Mouse (Mus musculus): ENCODE measurements around the gene Farp1.
"Not testable (repeated sequence)": the region's sequence is repeated elsewhere in the genome, so short reads cannot be mapped to it uniquely, and the experiment has no call there.

Gene Farp1

DNA sequence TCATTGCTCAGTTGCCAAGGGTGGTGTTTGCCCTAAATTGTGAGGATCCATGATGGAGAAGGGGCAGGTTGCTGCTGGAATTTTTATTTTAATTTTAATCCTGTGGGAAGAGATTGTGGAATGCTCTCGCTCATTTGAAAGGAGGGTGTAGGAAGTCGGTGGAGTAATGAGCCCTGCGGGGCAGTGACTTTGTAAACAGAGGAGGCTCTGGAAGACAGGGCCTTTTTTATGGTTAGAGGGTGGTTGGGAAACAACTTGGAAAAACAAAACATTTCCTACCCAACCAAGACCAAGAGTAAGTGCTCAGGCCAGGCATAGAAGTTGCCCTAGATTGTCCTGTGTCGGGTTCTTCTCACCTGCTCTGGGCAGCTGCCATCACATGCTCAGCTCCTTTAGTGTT lies 146.8 kb downstream of the Farp1 start:
- DNase-seq (ENCODE audit: low read depth, low spot score): no peak

DNA sequence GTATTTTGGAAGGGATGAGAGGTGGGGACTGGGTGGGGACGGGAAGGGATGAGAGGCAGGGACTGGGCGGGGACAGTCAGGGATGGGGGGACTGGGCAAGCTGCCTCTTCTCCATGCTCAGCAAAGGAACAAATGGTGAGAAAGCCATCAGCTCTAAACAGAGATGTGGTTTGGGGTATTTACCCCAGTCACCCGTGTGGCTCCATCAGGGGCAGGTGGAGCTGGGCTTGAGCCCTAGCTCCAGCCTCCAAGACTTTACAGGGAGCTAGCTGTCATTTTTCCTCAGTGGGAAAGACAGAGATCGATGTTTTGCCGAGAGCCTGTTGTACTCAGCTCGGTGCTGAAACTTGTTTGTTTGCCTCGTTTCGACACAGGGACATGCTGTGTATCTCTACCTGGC lies 148.0 kb downstream of the Farp1 start:
- DNase-seq (ENCODE audit: low read depth, low spot score): no peak

DNA sequence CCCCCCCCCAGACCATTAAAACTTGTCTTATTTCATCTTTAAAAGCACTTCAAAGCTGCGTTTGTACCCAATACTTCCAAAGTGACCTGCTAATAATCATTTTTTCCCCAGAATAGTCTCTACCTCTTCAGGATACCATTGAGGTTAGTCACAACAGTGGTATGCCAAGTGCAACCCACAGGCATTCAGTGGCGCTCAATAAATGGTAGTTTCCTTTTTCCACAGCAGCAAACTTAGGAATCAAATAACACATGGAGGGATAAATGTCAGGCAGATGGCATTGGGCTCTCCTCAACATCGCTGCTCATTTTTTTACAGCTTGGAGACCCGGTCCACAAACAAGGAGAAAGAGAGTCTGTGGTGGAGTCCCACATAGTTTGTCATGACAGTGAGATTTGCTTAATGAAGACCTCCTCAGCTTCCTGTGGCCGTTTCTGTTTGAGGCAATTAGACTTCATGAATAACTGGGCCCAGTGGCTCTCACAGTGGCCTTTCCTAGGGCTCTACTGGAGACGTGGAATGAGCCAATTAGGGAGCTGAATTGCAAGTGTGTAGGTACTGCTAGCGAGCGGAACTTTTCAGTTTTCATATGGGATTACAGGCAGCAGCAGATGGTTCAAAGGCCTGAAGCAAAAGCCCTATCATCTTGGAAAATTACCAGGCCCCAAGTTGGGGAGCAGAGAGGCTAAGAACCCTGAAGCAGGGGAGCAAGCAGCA lies 148.6 kb downstream of the Farp1 start:
- DNase-seq (ENCODE audit: low read depth, low spot score): no peak

DNA sequence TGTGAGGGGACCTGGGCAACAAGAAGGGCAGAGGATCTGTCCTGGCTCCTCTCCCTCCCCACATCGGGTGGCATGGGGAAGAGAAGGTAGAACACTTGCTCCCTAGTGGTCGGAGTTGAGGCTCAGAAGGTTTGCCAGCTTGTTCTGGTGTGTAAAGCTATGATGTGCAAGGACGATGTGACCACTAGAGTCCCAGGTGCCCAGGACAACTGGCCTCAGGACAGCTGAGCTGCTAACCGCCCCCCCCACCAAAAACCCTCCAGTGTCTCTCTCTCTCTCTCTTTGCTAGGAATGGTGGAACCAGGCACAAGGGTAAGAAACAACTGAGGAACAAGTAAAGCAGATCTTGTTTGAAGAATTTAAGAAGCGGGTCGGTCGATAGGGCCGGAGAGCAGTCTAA lies 149.4 kb downstream of the Farp1 start:
- no peak for DNase-seq (ENCODE audit: low read depth, low spot score)

DNA sequence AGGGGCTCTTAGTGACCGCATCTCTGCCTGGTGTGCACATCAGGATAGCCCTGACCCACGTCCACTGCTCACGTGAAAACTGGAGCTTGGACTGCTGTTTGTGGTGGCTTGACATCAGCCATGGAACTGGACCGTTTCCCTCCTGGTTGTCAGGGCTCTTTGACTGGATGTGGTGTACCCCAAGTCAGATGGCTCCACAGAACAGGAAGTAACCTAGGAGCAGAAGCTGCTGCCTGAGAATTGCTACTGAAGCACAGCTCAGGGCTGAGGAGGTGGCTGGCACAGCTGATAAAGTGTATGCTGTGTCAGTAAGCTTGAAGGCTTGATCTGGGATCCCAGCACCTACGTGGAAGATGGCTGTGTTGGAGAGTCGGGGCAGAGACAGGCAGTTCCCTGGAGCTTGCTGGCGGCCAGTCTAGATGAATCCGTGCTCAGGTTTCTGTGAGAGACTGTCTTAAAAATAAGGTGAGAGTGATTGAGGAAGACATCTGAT lies 151.4 kb downstream of the Farp1 start:
- peak; percentile 55 for DNase-seq (ENCODE audit: low read depth, low spot score)

DNA sequence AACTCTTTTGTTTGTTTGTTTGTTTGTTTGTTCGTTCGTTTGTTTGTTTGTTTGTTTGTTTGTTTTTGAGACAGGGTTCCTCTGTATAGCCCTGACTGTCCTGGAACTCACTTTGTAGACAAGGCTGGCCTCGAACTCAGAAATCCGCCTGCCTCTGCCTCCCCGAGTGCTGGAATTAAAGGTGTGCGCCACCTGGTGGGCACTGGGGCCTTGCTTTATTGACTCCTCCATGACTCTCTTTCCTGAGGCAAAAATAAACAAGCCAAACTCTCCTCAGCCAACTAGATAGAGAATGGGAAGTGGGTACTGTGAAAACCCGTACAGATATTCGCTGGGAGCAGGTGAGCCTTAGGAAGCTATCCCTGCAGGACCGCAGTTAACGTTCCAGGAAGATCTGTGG lies 154.8 kb downstream of the Farp1 start:
- not testable (repeated sequence) for DNase-seq (ENCODE audit: low read depth, low spot score)

DNA sequence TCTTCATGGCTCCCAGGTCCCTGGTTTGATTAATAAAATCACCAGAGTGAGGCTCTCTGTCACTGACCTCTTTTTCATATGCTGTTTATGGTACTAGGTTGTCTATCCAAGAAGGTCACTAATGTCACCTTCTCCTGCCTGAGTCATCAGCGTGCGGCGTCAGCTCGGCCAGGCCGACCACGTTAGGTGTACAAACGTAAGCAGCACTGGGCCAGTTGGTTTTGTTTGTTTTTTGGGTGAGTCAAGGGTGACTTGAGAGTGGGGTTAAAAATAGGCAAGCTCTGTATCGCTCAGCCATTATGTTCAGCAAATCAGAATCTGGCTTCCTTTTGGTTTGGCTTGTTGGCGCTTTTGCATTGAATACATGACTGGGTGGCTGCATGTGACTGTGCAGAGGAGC lies 155.4 kb downstream of the Farp1 start:
- DNase-seq (ENCODE audit: low read depth, low spot score): no peak

DNA sequence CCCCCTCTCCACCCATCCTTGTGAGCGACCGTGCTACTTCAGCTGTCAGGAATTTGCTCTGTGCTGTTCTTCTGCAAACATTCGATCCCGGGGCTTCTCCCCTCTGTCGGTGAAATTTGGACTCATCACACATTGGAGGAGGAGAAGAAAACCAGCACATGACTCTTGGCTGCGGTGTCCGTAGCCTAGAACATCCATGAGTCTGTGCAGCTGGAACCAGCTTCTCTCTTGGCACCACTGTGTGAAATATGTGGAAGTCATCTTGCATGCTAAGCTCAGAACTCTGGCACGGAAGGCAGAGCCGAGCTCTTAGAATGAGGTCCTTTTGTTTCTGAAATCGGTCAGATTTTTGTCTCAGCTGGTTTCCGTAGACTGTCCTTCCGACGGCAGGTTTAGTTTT lies 156.7 kb downstream of the Farp1 start:
- DNase-seq (ENCODE audit: low read depth, low spot score): peak; percentile 71

DNA sequence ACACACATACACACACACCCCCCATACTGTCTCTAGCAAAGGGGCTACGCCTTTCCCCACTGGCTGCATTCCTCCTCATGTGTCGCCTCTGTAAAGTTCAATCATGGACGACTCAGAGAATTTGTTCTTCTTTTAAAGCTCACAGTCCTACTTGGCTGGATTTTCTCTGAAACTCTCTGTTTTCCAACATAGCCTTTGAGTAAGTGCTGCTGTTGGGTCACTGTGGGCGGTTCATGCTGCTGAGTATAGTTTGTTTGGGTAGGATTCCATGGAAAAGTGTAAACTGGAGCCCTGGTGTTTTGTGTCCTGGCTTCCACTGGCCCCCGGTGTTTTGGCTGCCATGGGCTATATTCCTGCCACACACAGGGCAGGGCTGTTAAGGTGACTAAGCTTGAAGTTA lies 157.4 kb downstream of the Farp1 start:
- DNase-seq (ENCODE audit: low read depth, low spot score): no peak

DNA sequence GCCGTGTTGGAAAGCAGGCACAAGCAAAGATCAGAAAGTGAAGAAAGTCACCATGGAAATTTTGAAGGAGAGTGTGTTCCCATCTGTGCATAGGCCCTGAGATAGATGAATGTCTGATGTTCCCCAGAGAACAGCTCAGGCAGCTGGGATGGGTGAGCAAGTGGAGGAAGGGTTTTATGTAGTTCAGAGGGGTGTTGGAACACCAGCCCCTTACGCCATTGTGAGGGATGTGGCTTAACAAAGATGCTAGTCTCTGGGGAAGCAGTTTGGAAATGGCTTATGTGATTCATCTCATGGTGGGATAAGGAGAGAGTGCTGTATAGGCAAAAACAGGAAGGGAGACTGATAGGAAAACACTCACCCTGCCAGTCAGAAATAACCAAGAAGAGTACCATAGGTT lies 159.0 kb downstream of the Farp1 start:
- no peak for DNase-seq (ENCODE audit: low read depth, low spot score)

DNA sequence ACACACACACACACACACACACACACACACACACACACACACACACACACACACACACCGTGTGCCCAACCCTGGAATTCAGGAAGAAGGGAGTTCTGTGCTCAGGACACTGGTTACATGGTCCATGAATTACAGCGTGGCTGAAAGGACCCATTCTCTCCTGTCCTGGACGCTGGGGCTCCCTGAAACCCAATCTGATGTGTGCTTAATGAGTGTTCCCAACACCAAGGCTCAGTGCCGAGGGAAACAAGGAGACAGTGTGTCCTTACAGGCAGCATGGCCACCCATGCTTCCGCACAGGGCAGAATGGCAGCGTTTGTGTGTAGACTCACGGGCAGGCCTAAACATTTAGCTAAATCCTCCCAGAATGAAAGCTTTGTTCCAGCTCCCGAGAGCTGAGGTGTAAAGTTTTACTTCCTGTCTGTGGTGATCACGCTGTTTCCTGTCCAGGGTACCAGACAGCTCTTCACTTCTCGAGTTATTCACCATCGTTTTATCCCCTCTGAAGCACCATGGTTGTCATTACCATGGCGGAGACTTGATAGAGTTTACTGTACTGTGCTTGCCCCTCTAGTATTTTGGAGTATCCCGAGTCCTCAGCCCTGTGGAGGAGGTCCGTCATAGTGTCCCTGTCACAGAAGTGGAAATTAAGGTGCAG lies 164.0 kb downstream of the Farp1 start:
- DNase-seq (ENCODE audit: low read depth, low spot score): peak; percentile 79

DNA sequence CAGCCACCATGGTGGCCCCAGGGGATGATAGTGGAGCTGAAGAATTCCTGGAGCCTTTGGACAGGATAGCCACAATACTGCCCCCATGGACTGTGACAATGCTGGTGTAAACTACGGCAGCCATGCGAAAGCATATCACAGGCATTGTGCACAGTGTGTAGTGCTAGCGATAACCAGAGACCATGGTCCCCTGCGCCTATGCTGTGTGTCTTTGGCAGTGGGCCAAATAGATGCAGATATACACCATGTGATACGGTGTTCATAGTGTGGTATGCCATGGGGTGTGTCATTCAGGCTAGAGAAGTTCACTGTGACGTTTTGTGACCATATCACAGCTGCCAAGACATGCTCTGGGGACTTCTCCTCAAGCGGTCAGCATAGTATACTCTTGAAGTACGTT lies 164.8 kb downstream of the Farp1 start:
- no peak for DNase-seq (ENCODE audit: low read depth, low spot score)

DNA sequence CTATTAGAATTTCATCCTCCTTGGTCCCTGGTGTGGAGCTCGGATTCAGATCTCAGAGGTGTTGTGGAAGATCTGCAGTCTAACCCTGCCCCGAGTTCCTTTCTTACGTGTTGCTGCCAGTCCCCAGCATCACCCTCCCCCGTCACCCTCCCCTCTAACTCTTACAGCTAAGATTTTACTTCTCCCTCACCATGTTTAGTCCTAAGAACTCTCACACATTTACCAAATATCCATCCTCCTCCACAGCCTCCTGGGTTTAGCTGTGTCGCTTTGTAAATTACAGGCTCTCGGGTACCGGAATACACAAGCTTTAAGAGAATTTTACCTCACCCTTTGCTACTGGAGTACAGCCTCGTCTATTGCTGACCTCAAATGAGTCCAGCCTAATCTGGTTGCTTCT lies 165.4 kb downstream of the Farp1 start:
- DNase-seq (ENCODE audit: low read depth, low spot score): peak; percentile 67

DNA sequence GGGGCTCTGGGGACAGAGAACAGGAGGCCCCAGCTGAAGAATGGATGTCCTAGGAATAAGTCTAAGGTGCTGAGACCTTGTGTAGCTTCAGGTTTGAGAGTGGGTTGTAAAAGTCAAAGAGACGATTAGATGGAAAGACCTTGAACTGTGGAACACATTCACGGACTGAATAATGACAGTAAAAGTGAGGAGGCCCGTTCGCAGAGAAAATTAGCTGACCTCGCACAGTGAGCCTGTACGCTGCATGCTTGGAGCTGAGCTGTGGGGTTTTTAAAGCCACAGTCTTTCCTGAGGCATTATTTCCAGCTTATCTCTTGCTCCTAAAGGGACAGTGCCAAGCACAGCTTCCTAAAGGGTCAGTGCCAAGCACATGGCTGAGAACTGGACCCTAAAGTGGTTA lies 166.2 kb downstream of the Farp1 start:
- DNase-seq (ENCODE audit: low read depth, low spot score): no peak

DNA sequence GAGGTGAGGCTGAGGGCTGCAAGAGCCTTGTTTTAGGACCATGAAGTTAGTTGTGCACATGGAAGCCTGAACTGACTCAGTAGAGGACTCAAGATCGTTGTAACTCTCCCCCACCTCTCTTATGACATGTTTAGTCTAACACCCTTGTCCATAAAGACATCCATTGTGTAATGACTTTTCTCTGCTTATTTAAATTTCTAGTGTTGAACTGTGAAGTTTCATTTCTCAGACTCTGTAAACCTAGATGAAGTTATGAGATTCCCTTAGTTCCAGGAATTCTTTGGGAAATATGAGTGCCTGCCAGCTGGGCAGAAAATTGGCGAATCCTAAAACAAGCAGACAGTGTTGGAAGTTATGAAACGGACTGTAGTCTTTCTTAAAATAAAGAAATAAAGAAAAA lies 170.5 kb downstream of the Farp1 start:
- peak; percentile 54 for DNase-seq (ENCODE audit: low read depth, low spot score)

DNA sequence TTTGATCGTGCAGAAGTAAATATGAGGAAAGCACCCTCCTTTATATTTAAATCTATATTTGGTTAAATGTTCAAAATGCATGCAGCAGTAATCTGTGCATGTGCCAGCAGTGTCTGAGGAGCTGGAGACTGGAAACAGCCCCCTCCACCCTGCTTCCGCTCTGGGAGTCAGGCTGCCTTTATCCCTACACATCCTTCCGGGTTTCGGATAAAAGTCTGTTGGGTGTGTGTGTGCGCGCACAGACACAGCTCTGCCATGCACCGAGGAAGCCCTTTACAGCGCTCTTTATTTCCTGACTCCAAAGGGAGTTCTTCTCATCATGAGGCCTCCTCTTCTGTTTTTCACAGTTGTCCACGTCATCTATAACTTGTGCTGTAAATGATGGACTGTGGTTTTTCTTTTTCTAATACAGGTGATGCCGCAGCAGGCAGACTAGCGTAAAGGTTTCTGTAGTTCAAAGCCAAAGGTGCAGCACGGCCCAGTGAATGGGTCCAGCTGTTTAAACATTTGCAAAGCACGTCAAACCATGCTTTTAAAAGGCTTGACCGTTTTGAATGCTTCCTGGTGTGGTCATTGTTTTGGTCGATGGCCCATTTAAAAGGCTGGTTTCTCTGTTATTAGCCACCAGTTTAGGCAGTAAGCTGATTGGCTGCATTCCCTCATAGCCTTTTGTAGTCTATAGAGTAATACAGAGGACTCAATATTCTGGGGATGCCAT lies 172.6 kb downstream of the Farp1 start:
- no peak for DNase-seq (ENCODE audit: low read depth, low spot score)

DNA sequence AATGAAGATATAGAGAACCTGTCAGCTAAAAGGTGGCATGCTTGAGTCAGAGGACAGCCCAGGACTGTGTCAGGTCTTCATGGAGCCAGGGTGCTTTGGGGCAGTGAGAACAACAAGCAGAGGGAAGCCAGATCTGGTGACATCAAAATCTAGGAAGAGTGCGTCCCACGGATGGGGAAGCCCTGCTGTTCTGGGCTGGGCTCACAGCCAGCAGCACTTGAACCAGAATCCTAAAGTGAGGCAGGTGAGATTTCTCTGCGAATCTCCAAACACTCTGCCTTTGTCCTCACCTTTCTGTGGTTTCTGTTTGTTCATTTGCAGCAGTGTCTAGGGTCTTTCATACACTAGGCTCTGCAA lies 173.1 kb downstream of the Farp1 start:
- DNase-seq (ENCODE audit: low read depth, low spot score): peak; percentile 53

DNA sequence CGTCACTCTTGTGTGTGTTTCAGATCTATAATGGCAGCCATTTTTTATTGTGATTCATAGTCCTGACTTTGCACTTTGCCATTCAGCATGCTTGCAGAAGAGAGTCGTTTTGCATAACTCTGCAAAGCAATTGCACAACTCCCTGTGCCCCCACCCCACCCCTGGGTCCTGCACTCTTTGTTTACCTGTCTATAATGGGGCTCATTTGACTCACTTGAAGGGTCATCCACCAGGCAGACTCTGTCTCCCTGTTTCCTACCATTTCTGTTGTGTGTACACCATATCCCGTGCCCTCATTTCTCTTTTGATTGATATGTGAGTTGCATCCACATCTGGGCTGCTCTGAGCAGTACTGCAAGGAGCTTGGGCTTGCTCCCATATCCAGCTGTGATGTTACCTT lies 175.3 kb downstream of the Farp1 start:
- no peak for DNase-seq (ENCODE audit: low read depth, low spot score)

DNA sequence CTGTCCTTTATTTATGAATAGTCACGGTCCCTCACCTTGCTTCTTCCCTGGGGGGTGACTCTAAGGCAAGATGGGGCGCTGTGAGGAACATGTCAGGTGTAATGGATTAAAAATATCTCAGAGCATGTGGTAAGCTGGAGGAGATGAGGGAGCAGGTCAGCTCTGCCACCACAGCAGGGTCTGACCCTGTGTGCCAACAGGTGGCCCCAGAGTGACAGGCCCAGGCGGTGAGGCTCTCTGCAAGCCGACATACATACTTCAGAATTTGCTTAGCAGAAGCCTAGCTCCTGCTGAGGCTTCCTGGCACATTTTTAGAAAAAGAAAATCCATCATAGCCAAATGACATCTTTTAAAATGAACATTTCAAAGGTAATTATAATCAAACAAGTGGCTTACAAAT lies 178.7 kb downstream of the Farp1 start:
- DNase-seq (ENCODE audit: low read depth, low spot score): no peak

DNA sequence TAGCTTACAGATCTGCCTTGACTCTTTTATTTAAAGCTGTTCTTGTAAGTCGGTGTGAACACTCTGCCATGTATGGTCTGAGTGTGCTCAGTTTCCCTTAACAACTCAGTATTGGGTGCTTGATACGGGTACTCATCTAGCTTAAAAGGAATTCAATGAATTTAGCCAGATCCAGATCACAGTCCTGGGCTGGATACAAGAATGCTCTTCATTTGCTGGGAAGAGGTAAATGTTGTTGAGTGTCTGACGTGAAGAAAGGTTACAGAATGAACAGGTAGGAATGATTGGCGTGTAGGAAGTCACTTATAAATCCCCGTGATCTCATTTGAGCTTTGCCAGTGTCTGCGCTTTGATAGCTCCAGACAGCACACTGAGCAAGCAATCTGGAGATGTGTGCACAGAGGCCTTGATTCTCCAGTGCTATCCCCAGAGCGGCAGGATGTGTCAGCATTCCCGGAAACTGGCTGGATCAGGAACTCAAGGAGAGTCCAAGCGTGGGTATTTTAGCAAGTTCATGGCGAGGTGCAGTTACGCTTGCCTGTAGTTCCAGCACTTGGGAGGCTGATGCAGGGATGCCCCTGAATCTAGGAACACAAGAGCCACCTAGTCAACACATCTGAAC lies 179.7 kb downstream of the Farp1 start:
- peak; percentile 76 for DNase-seq (ENCODE audit: low read depth, low spot score)

DNA sequence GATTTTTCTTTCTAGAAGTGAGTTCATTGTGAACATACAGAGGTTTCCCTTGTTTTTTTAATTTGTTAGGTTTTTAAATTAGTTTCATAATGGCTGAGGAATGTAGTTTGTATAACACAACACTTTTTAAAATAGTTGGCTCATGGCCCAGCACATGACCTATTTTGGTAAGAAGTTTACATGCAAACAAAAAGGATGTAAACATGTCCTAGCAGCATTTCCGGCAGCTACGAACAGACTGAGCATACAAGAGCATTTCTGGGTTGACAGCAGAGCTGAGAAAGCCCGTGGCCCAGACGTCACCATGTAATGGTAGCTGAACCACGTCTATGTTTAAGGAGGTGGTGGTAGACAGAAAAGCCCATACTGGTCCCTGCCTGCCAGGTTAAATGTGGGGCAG lies 180.8 kb downstream of the Farp1 start:
- no peak for DNase-seq (ENCODE audit: low read depth, low spot score)

DNA sequence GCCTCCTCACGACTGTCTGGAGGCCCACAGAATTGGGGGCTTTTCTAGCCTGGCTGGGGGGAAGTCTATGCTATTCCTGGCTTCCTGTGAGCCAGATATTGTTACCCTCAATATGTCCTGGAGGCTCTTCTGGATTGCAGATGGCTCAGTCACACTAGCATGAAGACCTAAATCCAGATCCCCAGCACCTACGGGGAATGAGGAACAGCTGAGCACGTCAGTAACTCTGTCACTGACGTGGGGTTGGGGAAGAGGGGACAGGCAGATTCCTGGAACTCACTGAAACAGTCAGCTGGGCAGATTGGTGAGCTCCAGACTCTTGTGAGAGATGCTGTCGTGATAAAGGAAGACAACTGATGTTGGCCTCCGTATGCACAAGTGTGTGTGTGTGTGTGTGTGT lies 181.7 kb downstream of the Farp1 start:
- peak; percentile 51 for DNase-seq (ENCODE audit: low read depth, low spot score)

Data from brain, adult 2 months (tissue).